Mouse (Mus musculus): ENCODE data around the gene Cep152. TPM values are rescaled to one million over a fixed set of nuclear protein-coding genes. Genes with fewer than 3 reads are reported as not detected.
A peak's percentile ranks its signal among the peaks of the same experiment; 100 is the strongest.

Gene Cep152
- polyA plus RNA-seq, 1 experiment from 2014 or later = 2.8 TPM

DNA sequence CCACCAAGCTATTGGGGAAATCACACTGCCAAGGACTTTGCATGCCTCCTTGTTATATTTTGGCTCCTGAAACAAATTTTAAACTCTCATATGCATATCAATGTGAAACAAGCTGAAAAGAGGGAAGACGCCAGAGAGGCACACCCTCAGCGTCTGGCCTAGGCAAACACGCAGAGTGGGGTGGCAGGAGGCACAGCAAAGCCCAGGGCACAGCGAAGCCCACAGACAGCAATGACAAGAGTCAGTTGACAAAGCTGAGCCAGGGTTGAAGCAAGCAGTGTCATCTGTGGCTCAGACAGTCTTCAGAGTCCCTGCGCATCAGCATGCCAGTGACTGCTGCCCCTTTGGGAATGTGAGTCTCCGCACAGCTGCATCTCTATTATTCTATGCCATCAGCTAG lies 20.0 kb upstream of the Cep152 start:
- ATAC-seq (ENCODE audit: low FRiP score) (no peak), DNase-seq (ENCODE audit: low spot score) (no peak)
- WGBS = 55% methylated on average over 6 of the region's 6 CpGs
- Histone ChIP-seq H3K27me3 (ENCODE audit: control insufficient read depth, insufficient read depth, low read length) (no peaks in the 10 kb centered on the region), H3K4me2 (replicated peaks) (no peak overlapping the region), H3K4me1 (replicated peaks; ENCODE audit: control insufficient read depth, insufficient read depth, low read length) (no peaks in the 10 kb centered on the region; the same call in 1 of the 2 replicates), H3K9me3 (ENCODE audit: control insufficient read depth, low read length) (no peaks in the 10 kb centered on the region), H3K9ac (no peak overlapping the region), H3K27ac (no peak overlapping the region), H3K36me3 (replicated peaks; ENCODE audit: control insufficient read depth, insufficient read depth) (no peaks in the 10 kb centered on the region), H3K4me3 (replicated peaks; ENCODE audit: low read length) (no peak overlapping the region)

GRCm38 (mm10) chr2:125637331-125637730 lies 12.4 kb upstream of the Cep152 start:
- H3K9ac ChIP-seq = no peak overlapping the region
- no peak overlapping the region for H3K27ac ChIP-seq
- no peaks in the 10 kb centered on the region for H3K36me3 ChIP-seq (replicated peaks; ENCODE audit: control insufficient read depth, insufficient read depth)
- no peaks in the 10 kb centered on the region for H3K9me3 ChIP-seq (ENCODE audit: control insufficient read depth, low read length)
- no peaks in the 10 kb centered on the region for H3K4me1 ChIP-seq (replicated peaks; ENCODE audit: control insufficient read depth, insufficient read depth, low read length)
- H3K4me3 ChIP-seq (replicated peaks; ENCODE audit: low read length) = no peak overlapping the region
- 87% methylated on average over 7 of the region's 7 CpGs for WGBS
- ATAC-seq (ENCODE audit: low FRiP score) = no peak
- no peak for DNase-seq (ENCODE audit: low spot score)
- no peaks in the 10 kb centered on the region for H3K27me3 ChIP-seq (ENCODE audit: control insufficient read depth, insufficient read depth, low read length)
- H3K4me2 ChIP-seq (replicated peaks) = no peak overlapping the region

- DNase-seq (ENCODE audit: low spot score) = no peak
- H3K9me3 ChIP-seq (ENCODE audit: control insufficient read depth, low read length) = no peaks in the 10 kb centered on the region
- no peaks in the 10 kb centered on the region for H3K4me1 ChIP-seq (replicated peaks; ENCODE audit: control insufficient read depth, insufficient read depth, low read length)
- H3K36me3 ChIP-seq (replicated peaks; ENCODE audit: control insufficient read depth, insufficient read depth) = no peaks in the 10 kb centered on the region
- H3K27me3 ChIP-seq (ENCODE audit: control insufficient read depth, insufficient read depth, low read length) = no peaks in the 10 kb centered on the region
- H3K4me3 ChIP-seq (replicated peaks; ENCODE audit: low read length) = no peak overlapping the region
- no peak for ATAC-seq (ENCODE audit: low FRiP score)
- no peak overlapping the region for H3K9ac ChIP-seq
- no peak overlapping the region for H3K4me2 ChIP-seq (replicated peaks)
- WGBS = 95% methylated on average over 2 of the region's 2 CpGs
- H3K27ac ChIP-seq = no peak overlapping the region
Observed at GRCm38 (mm10) chr2:125630010-125630409, 5.1 kb upstream of the Cep152 start.

DNA sequence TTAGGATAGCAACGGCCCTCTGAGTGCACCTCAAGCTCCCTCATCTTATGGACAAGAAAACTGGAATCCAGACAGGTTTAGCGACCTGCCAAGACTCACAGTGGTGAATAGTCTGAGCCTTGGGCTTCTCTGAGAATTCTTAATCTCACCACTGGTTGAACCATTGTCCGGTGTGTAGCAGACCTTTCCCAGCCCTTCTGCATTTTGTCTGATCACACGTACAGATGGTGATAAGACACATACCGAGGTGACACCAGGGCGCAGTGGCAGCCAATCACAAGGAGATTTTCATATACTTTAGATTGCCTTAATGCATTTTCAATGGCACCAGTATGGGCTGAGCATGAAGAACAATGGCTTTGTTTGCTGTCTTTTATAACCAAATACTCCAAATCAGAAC lies 3.6 kb upstream of the Cep152 start:
- Histone ChIP-seq H3K4me2 (replicated peaks) (no peak overlapping the region), H3K27ac (no peak overlapping the region), H3K36me3 (replicated peaks; ENCODE audit: control insufficient read depth, insufficient read depth) (no peaks in the 10 kb centered on the region), H3K4me1 (replicated peaks; ENCODE audit: control insufficient read depth, insufficient read depth, low read length) (peaks cover 10% of the 10 kb centered on the region), H3K9me3 (ENCODE audit: control insufficient read depth, low read length) (no peaks in the 10 kb centered on the region), H3K9ac (no peak overlapping the region), H3K27me3 (ENCODE audit: control insufficient read depth, insufficient read depth, low read length) (no peaks in the 10 kb centered on the region), H3K4me3 (replicated peaks; ENCODE audit: low read length) (no peak overlapping the region)
- ATAC-seq (ENCODE audit: low FRiP score) = no peak
- WGBS = 89% methylated on average over 6 of the region's 6 CpGs
- no peak for DNase-seq (ENCODE audit: low spot score)

DNA sequence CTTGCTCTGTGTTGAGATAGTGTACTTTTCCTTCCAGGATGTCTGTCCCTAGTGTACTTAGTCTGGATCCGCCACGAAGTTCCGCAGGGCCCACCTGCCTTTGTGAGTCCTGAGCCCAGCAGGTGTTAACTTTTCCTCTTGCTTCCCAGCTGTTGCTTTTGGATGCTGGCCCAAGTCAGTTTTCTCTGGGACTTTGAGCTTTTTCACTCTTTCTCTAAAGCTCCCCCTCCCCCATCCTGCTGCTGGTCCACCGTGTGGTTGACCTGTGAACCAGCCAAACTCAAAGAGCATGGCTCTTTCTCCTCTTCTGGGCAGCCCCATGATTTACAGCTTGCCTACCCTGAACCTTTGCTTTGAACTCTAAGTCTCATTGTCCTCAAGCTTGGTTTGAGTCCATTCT lies 1.6 kb upstream of the Cep152 start:
- WGBS = 86% methylated on average over 4 of the region's 4 CpGs
- no peak overlapping the region for H3K27ac ChIP-seq

GRCm38 (mm10) chr2:125624127-125624685 lies 707 bp downstream of the Cep152 start:
- Histone ChIP-seq H3K9ac (peak overlapping the region; percentile 59), H3K27me3 (ENCODE audit: control insufficient read depth, insufficient read depth, low read length) (no peaks in the 10 kb centered on the region), H3K27ac (no peak overlapping the region), H3K4me1 (replicated peaks; ENCODE audit: control insufficient read depth, insufficient read depth, low read length) (peaks cover 11% of the 10 kb centered on the region), H3K36me3 (replicated peaks; ENCODE audit: control insufficient read depth, insufficient read depth) (peaks cover 12% of the 10 kb centered on the region), H3K4me2 (replicated peaks) (peak overlapping the region; percentile 66), H3K9me3 (ENCODE audit: control insufficient read depth, low read length) (no peaks in the 10 kb centered on the region), H3K4me3 (replicated peaks; ENCODE audit: low read length) (peak overlapping the region; percentile 59)
- 17% methylated on average over 9 of the region's 9 CpGs for WGBS
- DNase-seq (ENCODE audit: low spot score) (no peak), ATAC-seq (ENCODE audit: low FRiP score) (no peak)

More for the DNA sequence above, 1.6 kb upstream of the Cep152 start:
- H3K4me3 ChIP-seq (replicated peaks; ENCODE audit: low read length) = no peak overlapping the region
- peaks cover 11% of the 10 kb centered on the region for H3K4me1 ChIP-seq (replicated peaks; ENCODE audit: control insufficient read depth, insufficient read depth, low read length)
- DNase-seq (ENCODE audit: low spot score) = no peak
- H3K4me2 ChIP-seq (replicated peaks) = no peak overlapping the region
- H3K36me3 ChIP-seq (replicated peaks; ENCODE audit: control insufficient read depth, insufficient read depth) = no peaks in the 10 kb centered on the region
- H3K9ac ChIP-seq = no peak overlapping the region
- no peak for ATAC-seq (ENCODE audit: low FRiP score)
- H3K9me3 ChIP-seq (ENCODE audit: control insufficient read depth, low read length) = no peaks in the 10 kb centered on the region
- no peaks in the 10 kb centered on the region for H3K27me3 ChIP-seq (ENCODE audit: control insufficient read depth, insufficient read depth, low read length)

DNA sequence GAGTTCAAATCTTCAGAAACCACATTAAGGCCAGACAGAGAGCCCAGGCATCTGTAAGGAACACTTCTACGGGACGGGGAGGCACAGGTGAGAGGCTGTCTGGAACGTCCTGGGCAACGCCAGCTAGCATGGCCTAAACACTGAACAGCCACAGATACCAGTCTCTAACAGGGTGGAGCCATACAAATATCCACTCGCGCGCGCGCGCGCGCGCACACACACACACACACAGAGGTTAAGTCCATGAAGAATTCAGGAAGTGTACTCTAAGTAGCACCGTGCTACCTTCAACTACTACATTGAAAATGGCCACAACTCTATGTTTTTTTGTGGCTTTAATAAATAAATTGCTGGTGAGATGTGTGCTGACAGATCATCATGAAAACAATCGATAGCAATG lies 1.7 kb downstream of the Cep152 start:
- peaks cover 11% of the 10 kb centered on the region for H3K4me1 ChIP-seq (replicated peaks; ENCODE audit: control insufficient read depth, insufficient read depth, low read length)
- peaks cover 14% of the 10 kb centered on the region for H3K36me3 ChIP-seq (replicated peaks; ENCODE audit: control insufficient read depth, insufficient read depth)
- DNase-seq (ENCODE audit: low spot score) (no peak), ATAC-seq (ENCODE audit: low FRiP score) (no peak)
- H3K9ac ChIP-seq = no peak overlapping the region
- no peak overlapping the region for H3K27ac ChIP-seq
- H3K4me3 ChIP-seq (replicated peaks; ENCODE audit: low read length) = no peak overlapping the region
- H3K4me2 ChIP-seq (replicated peaks) = no peak overlapping the region
- 95% methylated on average over 15 of the region's 15 CpGs for WGBS
- no peaks in the 10 kb centered on the region for H3K9me3 ChIP-seq (ENCODE audit: control insufficient read depth, low read length)
- no peaks in the 10 kb centered on the region for H3K27me3 ChIP-seq (ENCODE audit: control insufficient read depth, insufficient read depth, low read length)

GRCm38 (mm10) chr2:125620213-125620907 lies 4.6 kb downstream of the Cep152 start:
- peaks cover 32% of the 10 kb centered on the region for H3K36me3 ChIP-seq (replicated peaks; ENCODE audit: control insufficient read depth, insufficient read depth)
- 44% methylated on average over 25 of the region's 25 CpGs for WGBS
- H3K4me1 ChIP-seq (replicated peaks; ENCODE audit: control insufficient read depth, insufficient read depth, low read length) = peaks cover 11% of the 10 kb centered on the region
- no peak overlapping the region for H3K9ac ChIP-seq
- no peak for ATAC-seq (ENCODE audit: low FRiP score)
- no peak overlapping the region for H3K4me2 ChIP-seq (replicated peaks)
- H3K4me3 ChIP-seq (replicated peaks; ENCODE audit: low read length) = no peak overlapping the region
- no peaks in the 10 kb centered on the region for H3K9me3 ChIP-seq (ENCODE audit: control insufficient read depth, low read length)
- no peak overlapping the region for H3K27ac ChIP-seq
- no peaks in the 10 kb centered on the region for H3K27me3 ChIP-seq (ENCODE audit: control insufficient read depth, insufficient read depth, low read length)
- DNase-seq (ENCODE audit: low spot score) = no peak

- Histone ChIP-seq H3K4me3 (replicated peaks; ENCODE audit: low read length) (no peak overlapping the region), H3K4me2 (replicated peaks) (no peak overlapping the region), H3K27me3 (ENCODE audit: control insufficient read depth, insufficient read depth, low read length) (no peaks in the 10 kb centered on the region), H3K27ac (no peak overlapping the region), H3K36me3 (replicated peaks; ENCODE audit: control insufficient read depth, insufficient read depth) (peaks cover 46% of the 10 kb centered on the region), H3K9me3 (ENCODE audit: control insufficient read depth, low read length) (no peaks in the 10 kb centered on the region), H3K9ac (no peak overlapping the region), H3K4me1 (replicated peaks; ENCODE audit: control insufficient read depth, insufficient read depth, low read length) (no peaks in the 10 kb centered on the region)
- no peak for DNase-seq (ENCODE audit: low spot score)
- ATAC-seq (ENCODE audit: low FRiP score) = no peak
- WGBS = 84% methylated on average over 8 of the region's 8 CpGs
Observed at GRCm38 (mm10) chr2:125615858-125616424, 9.0 kb downstream of the Cep152 start.

All from hindbrain, embryonic 14.5 days (tissue).